Mouse (Mus musculus) kidney, adult 9 months (tissue): ENCODE results near the gene Pi4ka.

Experiments used
- DNase-seq: peaks from one replicate; pipeline ENCODE4 v3.0.0; 2022

The Pi4ka gene

DNA sequence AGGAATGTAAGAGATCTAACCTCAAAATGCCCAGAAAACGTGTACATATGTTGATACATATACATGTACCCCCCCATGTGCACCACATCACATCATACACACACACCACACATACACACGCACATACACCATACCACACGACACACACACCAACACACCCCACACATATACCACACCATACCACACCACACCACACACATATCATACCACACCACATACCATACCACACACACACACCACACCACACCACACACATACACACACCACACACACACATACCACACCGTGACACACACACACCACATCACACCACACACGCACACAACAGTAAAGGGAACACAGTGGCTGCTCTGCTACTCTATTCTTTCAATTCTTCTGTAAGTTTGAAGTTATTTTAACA is 74.3 kb downstream of the Pi4ka start:
- DNase-seq: no peak

GRCm38 (mm10) chr16:17331116-17331515 is 75.0 kb downstream of the Pi4ka start, which contains the start of gene Serpind1:
TSS of gene Serpind1 (plus strand) at chr16:17331371.
- no peak for DNase-seq

- no peak for DNase-seq
Observed at GRCm38 (mm10) chr16:17329848-17330570, 76.1 kb downstream of the Pi4ka start.

DNA sequence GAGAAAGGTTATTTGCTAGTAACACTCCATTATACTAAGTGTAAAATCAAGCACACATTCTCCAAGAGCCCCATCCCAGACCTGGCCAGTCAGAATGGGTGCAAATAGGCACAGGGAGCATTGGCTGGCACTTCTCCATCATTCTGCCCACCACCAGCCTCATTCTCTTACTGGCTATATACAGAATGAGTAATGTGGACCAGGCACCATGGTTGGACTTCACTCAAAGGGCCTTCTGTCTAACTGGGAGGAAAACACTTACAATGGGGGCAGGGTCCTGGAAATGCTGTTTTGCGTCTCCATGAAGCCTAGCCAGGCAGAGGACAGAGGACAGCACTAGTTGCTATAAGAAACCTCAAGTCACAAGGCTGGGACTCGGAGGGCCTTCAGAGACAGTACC is 80.0 kb downstream of the Pi4ka start:
- DNase-seq: no peak

- no peak for DNase-seq
Observed at GRCm38 (mm10) chr16:17324745-17325144, 81.4 kb downstream of the Pi4ka start.

GRCm38 (mm10) chr16:17321481-17321880 is 84.6 kb downstream of the Pi4ka start:
- DNase-seq: no peak

GRCm38 (mm10) chr16:17316554-17316953 is 89.6 kb downstream of the Pi4ka start:
- DNase-seq: no peak

DNA sequence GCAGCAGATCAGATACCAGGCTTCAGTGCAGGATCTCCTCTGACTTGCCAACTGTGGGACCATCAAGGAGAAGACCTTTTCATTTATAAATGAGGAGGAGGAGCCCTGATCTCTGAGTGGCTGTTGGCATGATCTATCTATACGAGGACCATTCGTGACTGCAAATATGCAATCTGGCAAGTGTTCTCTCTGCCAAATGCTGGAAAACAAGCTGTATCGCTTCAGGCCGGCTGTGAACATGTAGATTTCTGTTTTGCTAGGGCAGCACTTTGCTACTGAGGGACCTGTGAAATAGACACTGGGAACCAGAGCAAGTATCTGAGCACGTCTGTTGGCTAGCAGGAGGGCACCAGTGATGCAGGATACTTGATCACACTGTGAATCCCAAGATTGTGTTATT is 93.6 kb downstream of the Pi4ka start:
- no peak for DNase-seq

- DNase-seq: no peak
Observed at GRCm38 (mm10) chr16:17309036-17309435, 97.1 kb downstream of the Pi4ka start.

DNA sequence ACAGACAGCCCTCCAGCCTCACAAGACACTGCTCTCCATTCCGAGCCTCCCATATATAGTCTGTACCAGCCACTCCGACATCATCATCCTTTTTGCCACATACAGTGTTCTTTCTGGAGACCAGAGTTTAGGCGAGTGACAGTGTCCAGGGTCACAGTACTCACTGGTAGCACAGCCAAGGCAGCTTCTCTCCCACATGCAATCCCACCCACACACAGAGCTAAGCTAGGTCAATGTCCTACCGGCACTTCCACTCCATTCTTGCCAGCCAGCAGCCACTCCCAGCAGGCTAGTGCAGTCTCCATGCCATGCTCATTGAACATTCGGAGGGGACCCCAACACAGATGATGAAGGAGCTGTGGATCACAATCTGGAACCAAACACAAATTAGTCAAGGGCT is 98.7 kb downstream of the Pi4ka start:
- no peak for DNase-seq

DNA sequence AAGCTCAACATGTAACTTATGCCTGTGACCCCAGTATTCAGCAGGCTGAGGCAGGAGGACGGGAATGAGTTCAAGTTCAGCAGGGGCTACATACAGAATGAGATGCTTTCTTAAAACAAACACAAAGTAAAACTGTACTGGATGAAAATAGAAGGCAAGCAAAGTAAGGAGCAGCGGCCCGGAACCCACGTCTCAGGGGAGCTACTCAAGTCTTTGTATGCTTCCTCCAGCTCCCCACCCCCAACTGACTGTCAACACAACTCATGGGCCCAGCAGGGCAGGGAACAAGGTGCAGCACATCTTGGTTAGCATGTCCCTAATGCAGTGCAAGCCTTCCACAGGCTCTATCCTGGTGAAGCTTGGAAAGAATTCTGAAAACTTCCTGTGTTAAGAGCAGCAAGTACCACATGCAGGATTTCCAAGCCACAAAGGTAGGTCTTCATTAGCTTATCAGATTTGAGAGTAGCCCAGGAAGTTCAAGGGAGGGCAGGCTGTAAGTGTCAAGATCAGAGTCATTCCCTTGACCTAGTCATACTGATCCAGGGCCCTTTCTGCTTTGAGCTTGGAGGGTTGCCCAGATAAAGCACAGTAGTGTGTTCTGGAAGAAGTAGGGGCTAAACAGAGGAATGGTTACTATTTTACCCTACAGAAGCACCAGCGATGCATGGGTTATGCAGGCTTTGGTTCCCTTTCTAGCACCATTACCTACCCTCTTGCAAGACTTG is 102.4 kb downstream of the Pi4ka start:
- no peak for DNase-seq

DNA sequence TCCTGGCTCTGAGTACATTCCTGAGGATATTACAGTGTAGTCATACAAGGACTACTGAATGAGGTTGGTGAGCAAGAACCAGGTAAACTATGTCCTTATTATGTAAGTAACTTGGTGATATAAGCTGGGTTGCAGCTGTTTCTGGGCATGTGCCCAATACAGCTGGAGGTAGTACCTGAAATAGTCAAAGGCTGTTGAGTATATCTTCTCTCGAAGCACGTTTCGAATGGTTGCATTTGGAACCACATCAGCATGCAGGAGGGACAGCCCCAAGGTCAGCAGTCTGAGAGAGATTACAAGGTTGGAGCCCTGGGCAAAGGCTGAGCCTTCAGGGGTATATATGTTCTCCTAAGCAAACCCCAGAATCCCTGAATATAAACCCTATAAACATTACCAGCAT is 105.3 kb downstream of the Pi4ka start:
- DNase-seq: no peak

DNA sequence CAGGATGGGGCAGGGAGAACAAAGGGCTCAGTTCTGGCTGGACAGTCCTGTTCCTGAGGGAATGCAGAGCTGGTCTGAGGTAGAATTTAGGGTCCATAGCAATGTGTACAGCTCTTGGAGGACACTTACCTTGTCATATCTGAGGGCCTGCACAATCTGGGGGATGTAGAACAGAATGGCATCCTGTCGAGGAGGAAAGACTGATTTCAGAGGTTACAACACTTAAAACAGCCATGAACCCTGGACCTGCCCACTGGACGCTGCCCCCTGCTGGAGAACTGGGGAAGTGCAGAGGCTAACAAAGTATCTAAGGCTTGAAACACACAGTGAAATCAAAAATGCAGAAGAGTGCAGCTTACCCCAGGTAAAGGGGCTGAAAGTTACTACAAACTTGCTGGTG is 113.4 kb downstream of the Pi4ka start:
- peak; percentile 69 for DNase-seq

- no peak for DNase-seq
Observed at GRCm38 (mm10) chr16:17291016-17291415, 115.1 kb downstream of the Pi4ka start.

DNA sequence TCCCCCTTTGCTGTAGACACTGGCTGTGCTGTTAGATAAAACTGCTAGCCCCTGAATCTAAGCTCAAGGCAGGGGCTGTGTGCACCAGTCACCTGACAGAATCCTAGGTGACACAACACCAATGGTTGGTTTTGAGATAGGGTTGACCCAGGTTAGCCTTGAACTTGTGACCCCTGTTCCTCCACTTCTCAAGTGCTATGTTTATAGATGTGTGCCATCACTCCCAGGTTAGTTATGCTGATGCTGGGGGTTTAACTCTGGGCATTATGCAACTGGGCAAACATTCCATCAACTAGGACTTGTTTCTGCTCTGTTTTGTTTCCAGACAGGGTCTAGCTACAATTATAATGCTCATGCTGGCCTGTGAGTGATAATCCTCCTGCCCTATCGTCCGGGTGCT is 119.0 kb downstream of the Pi4ka start:
- no peak for DNase-seq

DNA sequence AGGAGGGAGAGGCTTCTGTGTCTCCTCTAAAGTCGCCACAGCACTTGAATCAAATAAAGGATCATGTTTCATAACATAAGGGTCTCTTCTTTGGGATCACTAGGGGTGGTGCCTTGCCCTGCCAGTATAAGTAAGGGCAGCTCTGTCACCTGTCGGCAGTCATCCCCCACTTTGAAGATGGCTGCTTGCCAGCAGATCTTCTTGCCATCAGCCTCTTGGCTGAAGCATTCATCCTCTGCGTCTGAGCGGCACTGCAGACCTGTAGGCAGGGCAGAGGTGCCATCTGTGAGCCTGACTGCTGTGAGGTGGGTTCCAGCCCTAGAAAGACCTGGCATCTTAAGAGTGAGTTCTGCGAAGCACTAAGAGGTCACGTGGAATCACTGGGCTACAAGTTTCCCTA is 123.0 kb downstream of the Pi4ka start:
- no peak for DNase-seq

- DNase-seq: no peak
Observed at GRCm38 (mm10) chr16:17280471-17280870, 125.6 kb downstream of the Pi4ka start.

GRCm38 (mm10) chr16:17277342-17278211 is 128.5 kb downstream of the Pi4ka start:
- DNase-seq: no peak

DNA sequence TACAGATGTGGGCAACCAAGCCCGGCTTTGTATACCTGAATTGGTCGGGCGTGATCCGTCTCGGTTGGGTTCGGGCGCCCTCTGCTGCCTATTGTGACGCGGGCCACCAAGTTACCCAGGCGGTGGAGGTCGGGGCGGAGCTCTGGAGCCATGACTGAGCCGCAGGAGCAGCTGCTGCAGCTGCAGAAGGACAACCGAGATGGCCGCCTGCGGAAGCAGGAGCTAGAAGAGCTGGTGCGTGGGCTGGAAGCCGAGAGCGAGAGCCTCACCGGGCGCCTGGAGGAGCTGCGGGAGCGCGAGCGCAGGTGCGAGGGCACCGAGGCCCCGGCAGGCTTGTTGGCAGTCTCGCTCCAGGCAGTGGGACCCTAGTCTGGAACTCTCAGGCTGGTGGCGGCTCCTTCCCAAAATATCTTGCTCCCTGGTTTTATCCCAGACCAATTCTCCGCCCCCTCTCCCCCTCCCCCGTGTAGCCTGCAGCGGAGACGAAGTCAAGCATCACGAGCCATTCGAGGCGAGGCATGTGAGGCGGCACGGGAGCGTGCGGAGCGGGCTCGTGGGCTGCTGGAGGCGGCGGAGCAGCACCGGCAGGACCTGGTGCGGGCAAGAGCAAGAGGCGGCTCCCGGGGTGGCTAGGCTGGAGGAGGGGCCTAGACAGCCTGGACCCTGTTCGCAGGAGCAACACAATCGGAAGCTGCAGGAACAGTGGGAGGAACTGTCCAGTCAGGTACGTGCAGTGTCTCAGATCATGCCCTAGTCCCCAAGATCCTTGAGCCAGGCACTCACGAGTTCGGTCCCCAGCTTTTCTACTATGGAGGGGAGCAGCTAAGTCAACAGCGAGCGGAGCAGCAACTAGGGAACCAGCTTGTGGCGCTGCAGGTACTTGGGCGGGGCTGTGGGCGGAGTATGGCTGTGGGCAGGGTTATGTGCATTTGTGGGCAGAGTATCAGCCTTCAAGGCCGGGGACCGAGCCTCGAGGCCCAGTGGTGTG is 129.7 kb downstream of the Pi4ka start:
- peak; percentile 96 for DNase-seq

- DNase-seq: no peak
Observed at GRCm38 (mm10) chr16:17275721-17276120, 130.4 kb downstream of the Pi4ka start, which contains the start of gene Tmem191c. TSS of gene Tmem191c (plus strand) at chr16:17276077.

GRCm38 (mm10) chr16:17271856-17272255 is 134.3 kb downstream of the Pi4ka start:
- DNase-seq: no peak

GRCm38 (mm10) chr16:17271124-17271523 is 135.0 kb downstream of the Pi4ka start:
- peak; percentile 76 for DNase-seq
